Mouse (Mus musculus): Measurements from ENCODE around the gene Sh3yl1.

DNA sequence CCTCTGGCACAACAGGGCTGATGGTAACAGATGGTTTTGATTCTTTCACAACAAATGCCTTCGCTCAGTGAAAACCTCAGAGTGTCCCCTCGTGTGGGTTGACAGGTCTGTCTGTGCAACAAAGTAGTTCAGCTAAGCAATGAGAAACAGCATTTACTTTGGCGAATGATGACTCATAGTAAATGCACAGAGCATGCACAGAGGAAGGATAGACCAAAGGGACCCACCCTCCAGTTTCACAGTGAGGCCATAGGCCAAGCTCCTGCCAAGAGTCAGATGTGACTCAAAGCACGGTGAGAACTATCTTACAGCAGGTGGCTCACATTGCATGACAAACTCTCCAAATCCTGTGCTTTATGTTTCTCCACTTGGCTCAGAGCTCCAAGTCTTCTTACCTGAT, 45.7 kb upstream of the Sh3yl1 start:
- TF ChIP-seq CTCF (IDR thresholded peaks at IDR 0.05; ENCODE audit: borderline replicate concordance, control insufficient read depth, extremely low read depth, insufficient read depth, low read length, poor library complexity) (no peak), POLR2A (IDR thresholded peaks at IDR 0.05; ENCODE audit: control insufficient read depth, extremely low read depth, insufficient read depth, low read length, poor library complexity) (no peak)

Measured in thymus, adult 2 months (tissue).